Mouse (Mus musculus): ENCODE data around the gene Twf2.

GRCm38 (mm10) chr9:106216971-106217370, 14.1 kb downstream of the Twf2 start:
- TF ChIP-seq POLR2A (IDR thresholded peaks at IDR 0.05; ENCODE audit: borderline replicate concordance, extremely low read depth, low read depth, low read length) (no peak), CTCF (IDR thresholded peaks at IDR 0.05; ENCODE audit: insufficient read depth, low read length) (no peak)
